Mouse (Mus musculus): Measurements from ENCODE around the gene Rbfox2.

The Rbfox2 gene

DNA sequence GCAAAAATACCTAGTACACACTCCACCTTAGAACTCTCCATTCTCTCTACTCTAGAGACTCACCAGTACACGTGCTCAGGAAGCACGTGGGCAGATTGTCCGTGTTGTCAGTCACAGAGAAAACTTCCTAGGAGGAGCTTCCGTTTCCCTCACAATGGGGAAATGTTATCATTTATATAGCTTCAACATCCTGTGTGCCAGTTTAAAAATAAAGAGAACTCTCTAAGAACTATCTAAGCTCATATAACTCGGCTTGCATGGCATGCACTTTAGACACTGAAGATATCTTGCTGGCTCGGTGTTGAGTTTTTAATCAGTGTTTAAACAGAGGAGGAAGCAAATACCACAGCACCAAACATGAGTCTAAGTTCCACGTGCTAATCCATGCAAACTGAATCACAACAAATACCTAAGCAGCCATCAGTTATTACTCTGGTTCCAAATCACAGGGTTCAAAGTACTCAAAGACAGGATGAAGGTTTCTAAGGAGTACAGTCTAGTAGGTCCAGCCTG lies 70.7 kb downstream of the Rbfox2 start:
- no peak for DNase-seq (ENCODE audit: low read depth in 2 of 2, low spot score in 2 of 2)

DNA sequence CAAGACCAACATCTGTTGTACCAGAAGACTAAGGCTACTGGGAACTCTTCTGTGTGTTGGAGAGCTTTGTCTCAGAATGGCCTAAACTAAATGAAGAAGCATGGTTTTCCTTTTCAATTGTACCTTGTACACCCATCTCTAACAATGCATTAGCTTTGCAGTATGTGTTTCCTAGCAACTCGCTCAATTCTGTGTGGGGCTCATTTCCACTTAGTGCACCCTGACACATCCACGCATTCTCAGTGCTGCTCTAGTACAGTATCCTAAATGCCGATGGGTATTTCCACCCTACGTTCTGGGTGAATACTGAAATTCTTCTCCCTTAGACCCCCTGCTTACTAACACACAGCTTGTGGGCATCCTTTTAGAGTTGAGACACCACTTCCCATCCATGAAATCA lies 71.3 kb downstream of the Rbfox2 start:
- no peak for DNase-seq (ENCODE audit: low read depth in 2 of 2, low spot score in 2 of 2)

- DNase-seq (ENCODE audit: low read depth in 2 of 2, low spot score in 2 of 2) = no peak
These were observed 72.5 kb downstream of the Rbfox2 start for GRCm38 (mm10) chr15:77234296-77234695.

GRCm38 (mm10) chr15:77230144-77230543 lies 76.7 kb downstream of the Rbfox2 start:
- DNase-seq (ENCODE audit: low read depth in 2 of 2, low spot score in 2 of 2) = no peak

- no peak for DNase-seq (ENCODE audit: low read depth in 2 of 2, low spot score in 2 of 2)
These were observed 79.9 kb downstream of the Rbfox2 start for GRCm38 (mm10) chr15:77226831-77227354.

- no peak for DNase-seq (ENCODE audit: low read depth in 2 of 2, low spot score in 2 of 2)
These were observed 80.9 kb downstream of the Rbfox2 start for GRCm38 (mm10) chr15:77225858-77226257.

DNA sequence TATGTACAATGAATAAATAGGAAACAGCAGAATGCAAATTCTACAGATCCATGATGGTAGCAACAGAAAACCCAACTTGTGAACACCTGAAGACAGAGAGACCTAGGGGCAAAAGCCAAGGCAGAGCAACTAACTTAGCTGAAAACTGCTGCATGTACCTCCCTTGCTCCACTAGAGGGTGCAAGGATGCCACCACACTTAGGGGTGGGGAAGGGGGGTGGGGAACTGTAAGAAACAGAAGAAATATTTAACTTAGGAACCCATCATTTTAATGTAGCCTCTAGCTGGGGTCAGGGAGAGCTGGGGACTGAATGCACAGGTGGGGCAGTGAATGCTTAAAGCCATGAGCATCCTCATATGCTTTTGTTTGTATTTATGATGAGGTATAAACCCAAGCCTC lies 81.5 kb downstream of the Rbfox2 start:
- DNase-seq (ENCODE audit: low read depth in 2 of 2, low spot score in 2 of 2) = no peak

GRCm38 (mm10) chr15:77220833-77221232 lies 86.0 kb downstream of the Rbfox2 start:
- DNase-seq (ENCODE audit: low read depth in 2 of 2, low spot score in 2 of 2) = no peak

DNA sequence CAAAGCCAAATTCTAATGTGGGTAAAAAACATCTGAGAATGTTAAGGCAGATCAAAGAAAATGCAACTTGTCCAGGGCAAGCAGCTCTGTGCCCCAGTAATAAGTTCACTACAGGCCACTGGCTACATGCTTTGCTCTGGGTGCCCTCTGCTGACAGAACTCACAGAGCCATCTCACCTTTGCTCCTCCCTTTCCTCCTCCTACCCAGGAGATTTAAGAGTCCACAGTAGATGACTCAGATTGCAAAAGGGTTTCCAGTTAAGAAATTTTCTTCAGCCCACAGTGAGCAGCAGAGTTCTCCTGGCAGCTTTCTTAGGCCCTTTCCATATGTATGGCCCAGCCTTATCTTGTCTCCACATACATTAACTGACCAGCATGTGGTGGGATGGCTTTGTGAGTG lies 86.7 kb downstream of the Rbfox2 start:
- no peak for DNase-seq (ENCODE audit: low read depth in 2 of 2, low spot score in 2 of 2)

DNA sequence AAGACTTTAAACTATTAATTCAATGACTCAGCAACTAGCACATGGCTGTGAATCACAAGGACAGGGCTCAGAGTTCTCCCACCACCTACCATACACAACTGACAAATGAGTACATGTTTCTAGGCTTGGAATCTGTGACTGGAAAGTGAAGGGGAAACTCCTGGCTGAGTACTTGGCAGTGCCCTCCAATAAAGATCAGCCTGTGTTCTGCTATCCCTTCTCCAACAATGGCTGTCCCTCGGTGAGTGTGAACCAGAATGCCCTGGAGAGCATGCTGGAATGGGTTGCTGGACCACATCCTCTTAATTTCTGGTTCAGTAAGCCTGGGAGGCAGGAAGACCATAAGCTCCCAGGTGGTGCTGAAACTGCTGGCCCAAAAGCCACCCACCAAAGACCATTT lies 87.2 kb downstream of the Rbfox2 start:
- DNase-seq (ENCODE audit: low read depth in 2 of 2, low spot score in 2 of 2) = no peak

DNA sequence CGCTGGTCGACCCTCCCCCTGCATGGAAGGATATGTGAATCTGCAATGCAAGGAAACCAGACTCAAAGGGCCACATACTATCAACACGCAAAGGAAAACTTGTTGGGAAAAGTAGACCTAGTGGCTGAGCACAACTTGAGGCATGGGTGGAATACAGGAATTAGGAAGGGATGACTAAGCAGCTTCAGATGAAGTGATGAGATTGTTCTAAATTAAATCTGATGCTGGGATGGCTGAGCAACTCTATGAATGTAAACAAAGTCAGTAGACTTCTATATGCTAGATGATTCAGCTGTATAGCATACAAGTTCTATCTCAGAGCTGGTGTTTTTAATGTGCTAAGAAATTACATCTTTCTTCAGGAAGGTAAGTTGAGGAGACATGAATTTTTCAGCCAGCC lies 88.8 kb downstream of the Rbfox2 start:
- no peak for DNase-seq (ENCODE audit: low read depth in 2 of 2, low spot score in 2 of 2)

DNA sequence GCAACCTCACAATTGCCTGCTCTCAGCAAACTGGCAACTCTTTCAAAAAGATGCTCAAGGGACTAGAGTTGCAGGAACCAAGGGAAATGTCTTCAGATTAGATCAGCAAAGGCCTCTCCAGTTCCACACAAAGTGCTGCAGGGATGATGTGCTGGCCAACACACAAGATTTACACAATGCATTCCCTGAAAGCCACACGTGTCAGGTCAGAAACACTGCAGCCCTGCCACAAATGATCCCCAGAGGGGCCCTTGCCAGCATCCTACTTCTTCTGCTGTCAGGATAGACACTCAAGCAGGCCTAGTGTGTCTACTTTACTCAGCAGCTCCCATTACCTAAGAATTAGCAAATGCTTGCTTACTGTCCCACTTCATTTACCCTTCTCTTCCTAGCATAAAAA lies 89.3 kb downstream of the Rbfox2 start:
- DNase-seq (ENCODE audit: low read depth in 2 of 2, low spot score in 2 of 2) = no peak

- DNase-seq (ENCODE audit: low read depth in 2 of 2, low spot score in 2 of 2) = no peak
These were observed 90.1 kb downstream of the Rbfox2 start for GRCm38 (mm10) chr15:77216704-77217103.

GRCm38 (mm10) chr15:77215178-77215800 lies 91.5 kb downstream of the Rbfox2 start:
- DNase-seq (ENCODE audit: low read depth in 2 of 2, low spot score in 2 of 2) = no peak

DNA sequence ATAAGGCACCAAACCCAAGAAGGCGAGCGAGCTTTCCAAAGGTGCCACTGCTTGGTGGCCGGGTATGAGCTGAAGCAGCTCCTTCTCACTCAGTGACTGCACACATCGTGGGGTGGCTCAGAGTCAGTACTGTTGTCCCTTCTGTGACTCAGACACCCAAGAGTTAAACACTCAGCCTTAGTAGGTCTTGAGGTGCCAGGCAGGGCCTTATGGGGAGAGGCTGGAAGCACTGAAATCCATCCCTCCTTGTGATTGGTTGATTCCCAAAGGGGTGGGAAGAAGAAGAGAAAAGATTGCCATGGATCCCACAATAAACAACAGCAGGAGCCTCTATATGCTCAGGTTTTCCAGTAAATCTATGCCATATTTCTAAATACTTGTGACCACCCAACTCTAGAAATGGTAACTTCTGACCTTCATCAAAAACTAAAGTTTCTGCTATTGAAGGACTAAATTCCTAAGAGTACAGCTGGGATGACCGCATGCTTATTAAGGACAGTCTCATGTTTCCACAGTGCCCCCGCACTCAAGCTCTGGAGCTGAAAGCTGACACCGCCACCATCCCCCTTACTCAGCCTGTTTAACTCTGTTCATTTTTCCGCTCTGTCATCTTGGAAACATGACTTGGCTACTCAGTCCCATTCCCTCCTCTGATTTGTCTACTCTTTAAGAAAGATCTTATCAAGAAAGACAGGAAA lies 92.2 kb downstream of the Rbfox2 start:
- no peak for DNase-seq (ENCODE audit: low read depth in 2 of 2, low spot score in 2 of 2)

DNA sequence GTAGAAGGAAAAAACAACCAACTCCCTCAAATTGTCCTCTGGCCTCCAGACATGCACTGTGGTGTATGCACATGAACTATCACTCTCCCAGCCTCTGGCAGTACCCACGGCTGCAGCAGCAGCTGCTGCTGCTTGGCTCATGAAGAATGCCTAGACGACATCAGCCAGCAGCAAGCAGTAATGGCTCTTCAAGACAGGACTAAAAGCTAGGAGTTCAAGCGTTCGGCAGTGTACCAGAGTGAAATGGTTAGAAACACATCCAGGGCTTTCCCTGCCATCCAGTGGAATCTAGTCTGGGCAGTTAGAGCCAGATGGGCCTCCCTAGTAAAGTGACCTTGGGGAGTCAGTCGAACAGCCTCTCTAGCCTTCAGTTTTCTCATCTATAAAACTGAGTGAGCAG lies 93.0 kb downstream of the Rbfox2 start:
- no peak for DNase-seq (ENCODE audit: low read depth in 2 of 2, low spot score in 2 of 2)

DNA sequence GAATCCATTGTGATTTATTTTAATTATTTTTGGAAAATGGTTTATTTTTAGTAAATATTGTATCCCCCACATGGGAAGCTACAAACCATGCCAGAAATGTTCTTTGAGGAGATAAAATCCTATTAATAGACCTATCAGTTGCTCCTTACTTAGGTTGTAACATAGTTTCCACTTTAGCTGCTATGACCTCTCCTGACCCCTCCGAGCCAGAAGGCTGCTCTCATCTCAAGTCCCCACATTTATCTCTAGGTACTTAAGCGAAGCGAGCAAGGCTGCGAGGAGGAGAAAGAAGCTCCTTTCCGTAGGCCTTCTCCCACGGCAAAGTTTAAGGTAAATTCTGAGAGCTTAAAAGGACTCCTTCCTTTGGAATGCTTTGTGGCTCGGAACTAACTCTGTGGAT lies 94.0 kb downstream of the Rbfox2 start:
- DNase-seq (ENCODE audit: low read depth in 2 of 2, low spot score in 2 of 2) = no peak

DNA sequence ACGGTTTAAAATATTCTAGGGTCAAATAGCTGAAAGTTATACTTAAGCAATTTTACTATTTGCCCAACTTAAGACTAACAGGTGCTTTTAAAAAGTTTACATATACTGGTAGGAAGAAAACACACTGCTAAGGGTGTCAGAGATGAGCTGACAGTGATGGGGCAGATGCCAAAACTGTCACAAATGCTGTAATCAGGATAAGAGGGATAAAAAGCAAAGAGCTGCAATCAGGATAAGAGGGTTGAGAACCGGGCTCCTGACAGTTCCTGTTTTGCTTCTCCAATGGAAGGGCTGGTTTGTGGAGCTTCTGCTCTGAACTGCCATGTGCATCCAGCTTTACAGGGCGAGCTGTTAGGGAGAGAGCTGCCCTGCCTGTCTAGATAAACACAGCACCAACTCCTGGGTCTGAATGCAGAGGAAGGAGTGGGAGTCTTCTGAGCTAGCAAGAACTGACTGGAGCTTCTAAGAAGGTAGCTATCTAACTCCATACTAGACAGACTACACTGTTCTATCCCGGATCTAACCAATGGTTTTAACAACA lies 94.5 kb downstream of the Rbfox2 start:
- DNase-seq (ENCODE audit: low read depth in 2 of 2, low spot score in 2 of 2) = no peak

DNA sequence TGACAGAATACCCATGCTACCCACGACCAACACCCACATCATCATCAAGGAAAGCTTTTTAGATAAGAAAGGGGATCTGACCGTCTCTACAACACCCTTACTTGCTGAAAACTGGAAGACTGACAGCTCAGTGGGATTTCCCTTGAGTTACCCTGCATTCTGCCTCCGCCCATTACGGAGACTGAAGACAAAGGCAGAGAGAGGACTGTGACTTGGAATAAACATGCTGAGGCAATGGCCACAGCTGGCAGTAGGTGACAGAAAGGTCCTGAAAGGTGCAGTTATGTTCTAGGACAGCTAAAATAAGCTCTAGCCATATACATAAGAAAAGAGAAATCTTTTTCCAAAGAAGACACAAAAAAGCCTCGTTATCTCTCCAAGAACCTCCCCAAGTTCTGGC lies 99.8 kb downstream of the Rbfox2 start:
- DNase-seq (ENCODE audit: low read depth in 2 of 2, low spot score in 2 of 2) = no peak

DNA sequence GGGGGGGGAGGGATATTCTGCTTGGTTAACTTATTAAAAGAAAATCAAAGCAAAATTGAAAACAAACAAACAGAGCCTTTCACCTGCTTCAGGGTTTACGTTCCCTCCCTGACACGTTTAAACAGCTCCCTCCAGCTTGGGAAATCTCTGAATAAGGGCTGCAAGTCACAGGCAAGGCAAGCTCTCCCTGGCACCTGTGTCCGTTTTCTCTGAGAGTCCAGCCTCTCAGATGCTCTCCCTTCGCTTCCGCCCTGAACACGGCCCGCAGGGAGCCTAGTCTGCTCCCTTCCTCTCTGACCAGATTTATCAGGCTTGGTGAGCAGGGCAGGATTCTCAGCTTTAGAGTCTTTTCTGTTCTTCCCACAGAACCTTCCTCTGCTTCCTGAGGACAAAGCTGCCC lies 101.9 kb downstream of the Rbfox2 start:
- no peak for DNase-seq (ENCODE audit: low read depth in 2 of 2, low spot score in 2 of 2)

- DNase-seq (ENCODE audit: low read depth in 2 of 2, low spot score in 2 of 2) = no peak
These were observed 103.4 kb downstream of the Rbfox2 start for GRCm38 (mm10) chr15:77203255-77203981.

DNA sequence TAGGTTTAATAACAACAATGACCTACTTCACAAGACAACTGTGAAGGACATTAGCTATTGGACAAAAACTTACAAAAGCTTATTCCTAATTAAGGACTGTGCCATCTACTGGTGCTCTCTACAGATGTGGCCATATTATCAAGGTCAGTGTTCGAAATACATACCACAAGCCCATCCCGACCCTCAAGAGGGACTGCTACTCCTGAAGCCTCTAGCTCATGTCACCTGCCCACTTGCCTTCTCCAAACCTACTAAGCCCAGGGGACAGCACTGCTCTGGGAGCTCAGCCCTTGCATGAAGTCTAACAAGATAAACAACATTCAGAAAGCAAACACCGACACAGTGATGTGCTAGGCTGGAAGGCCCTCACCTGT lies 103.9 kb downstream of the Rbfox2 start:
- DNase-seq (ENCODE audit: low read depth in 2 of 2, low spot score in 2 of 2) = no peak

Measured in CD8-positive naive resting alpha-beta T cell, adult 2 months (primary cell).